Mouse (Mus musculus) heart, adult 2 months (tissue): ENCODE measurements at regions not wholly inside any gene's neighbourhood (a gene's known extent, or its start where the extent isn't known, plus 50 kb on each side); places are given as distances from the start of the nearest gene placed in this dataset.

ENCODE experiments used
- CTCF ChIP-seq: fragments of 200-600 bp; IDR thresholded peaks from 2 replicates; pipeline ENCODE4 v1.8.1; 2022; ENCODE audit warnings: antibody characterized with exemption, mild to moderate bottlenecking, moderate library complexity
- EP300 ChIP-seq: fragments of 200-500 bp; IDR thresholded peaks from 2 replicates; pipeline ENCODE4 v1.6.1; 2011; ENCODE audit warnings: low read depth, low read length, control low read depth; ENCODE audit not compliant: insufficient read depth
- POLR2A ChIP-seq: fragments of 200-500 bp; IDR thresholded peaks from 2 replicates; pipeline ENCODE4 v1.6.1; 2011; ENCODE audit warnings: mild to moderate bottlenecking, low read depth, low read length, control low read depth; ENCODE audit not compliant: insufficient read depth

- TF ChIP-seq CTCF: no peak
- TF ChIP-seq POLR2A: no peak
- no peak for TF ChIP-seq EP300
These were observed 64.4 kb upstream of the Zcchc2 start for GRCm38 (mm10) chr1:105925617-105926370.
